Mouse (Mus musculus): ENCODE measurements around the gene Fgr.

The Fgr gene

GRCm38 (mm10) chr4:133017597-133018262 is 43.8 kb downstream of the Fgr start:
- DNase-seq = no peak

GRCm38 (mm10) chr4:133018263-133018798 is 44.4 kb downstream of the Fgr start:
- DNase-seq = no peak

- no peak for DNase-seq
Observed at GRCm38 (mm10) chr4:133020721-133021120, 46.8 kb downstream of the Fgr start.

DNA sequence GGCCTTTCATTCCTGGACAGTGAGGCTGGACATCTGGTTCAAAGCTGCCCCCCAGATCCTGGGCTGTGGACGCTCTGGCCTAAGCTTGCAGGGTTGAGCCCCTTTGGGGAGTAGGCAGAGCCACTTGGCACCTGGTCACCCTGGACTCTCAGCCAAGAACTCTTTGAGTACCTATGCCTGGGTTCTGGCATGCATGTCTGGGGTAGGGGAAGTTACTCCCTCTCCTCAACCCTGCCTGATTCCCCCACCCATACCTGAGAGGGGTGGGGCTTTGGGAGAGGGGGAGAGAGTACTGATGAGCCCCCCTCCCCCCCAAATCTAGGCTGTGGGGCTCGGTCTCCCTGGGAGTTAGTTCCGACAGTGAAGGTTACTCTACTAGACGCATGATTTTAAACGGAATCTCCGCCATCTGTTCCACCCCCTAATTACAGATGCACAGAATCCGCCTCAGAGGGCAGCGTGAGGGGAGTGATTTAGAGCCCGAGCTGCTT is 47.3 kb downstream of the Fgr start:
- DNase-seq = peak; percentile 57

GRCm38 (mm10) chr4:133022217-133022616 is 48.3 kb downstream of the Fgr start:
- DNase-seq = no peak

DNA sequence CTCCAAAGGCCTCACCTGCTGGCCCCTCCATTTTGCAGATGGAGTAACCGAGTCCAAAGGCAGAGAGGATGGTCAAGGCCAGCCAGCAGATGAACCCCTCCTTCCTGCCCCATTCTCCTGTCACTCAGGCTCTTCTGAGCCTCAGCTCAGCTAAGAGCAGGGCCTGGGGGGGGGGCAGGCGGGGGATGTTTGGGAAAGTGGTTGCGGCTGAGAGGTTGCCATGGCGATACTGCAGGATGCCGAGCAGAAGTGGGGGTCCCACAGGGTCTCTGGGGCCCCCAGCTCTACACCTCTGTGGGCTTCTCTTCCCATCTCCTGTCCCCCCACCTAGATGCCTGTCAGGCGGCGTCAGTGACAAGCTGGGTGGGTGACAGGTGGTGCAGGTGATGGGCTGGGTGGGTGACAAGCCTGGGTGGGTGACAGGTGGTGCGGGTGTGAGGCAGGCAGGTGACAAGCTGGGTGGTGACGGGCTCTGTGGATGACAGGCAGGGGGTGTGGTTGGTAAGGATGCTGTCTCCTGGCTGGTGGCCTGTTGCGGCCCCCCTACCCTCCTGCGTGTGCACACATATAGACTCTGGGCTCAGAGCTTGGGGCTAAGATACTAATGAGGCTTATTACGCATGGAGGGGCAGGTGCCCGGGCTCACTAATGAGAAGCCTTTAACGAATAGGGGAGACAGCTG is 49.2 kb downstream of the Fgr start:
- no peak for DNase-seq

DNA sequence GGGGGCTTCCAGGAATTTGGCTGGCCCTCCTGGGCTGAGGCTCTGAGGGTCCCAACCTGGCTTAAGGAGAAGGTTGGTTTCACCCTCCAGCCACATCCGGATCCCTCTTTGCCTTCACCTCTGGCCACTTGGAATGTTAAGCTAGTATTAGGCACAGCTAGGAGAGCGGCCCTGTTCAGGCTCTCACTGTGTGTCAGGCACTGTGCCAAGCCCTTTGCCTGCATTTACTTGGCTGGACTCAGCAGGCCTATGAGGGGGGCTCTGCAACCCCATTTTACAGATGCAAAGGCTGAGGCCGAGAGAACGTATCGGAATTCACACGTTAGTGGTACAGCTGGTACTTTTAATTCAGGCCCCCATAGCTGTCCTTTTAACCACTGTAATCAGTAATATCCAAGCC is 49.7 kb downstream of the Fgr start:
- DNase-seq = no peak

- DNase-seq = no peak
Observed at GRCm38 (mm10) chr4:133024404-133024803, 50.5 kb downstream of the Fgr start.

DNA sequence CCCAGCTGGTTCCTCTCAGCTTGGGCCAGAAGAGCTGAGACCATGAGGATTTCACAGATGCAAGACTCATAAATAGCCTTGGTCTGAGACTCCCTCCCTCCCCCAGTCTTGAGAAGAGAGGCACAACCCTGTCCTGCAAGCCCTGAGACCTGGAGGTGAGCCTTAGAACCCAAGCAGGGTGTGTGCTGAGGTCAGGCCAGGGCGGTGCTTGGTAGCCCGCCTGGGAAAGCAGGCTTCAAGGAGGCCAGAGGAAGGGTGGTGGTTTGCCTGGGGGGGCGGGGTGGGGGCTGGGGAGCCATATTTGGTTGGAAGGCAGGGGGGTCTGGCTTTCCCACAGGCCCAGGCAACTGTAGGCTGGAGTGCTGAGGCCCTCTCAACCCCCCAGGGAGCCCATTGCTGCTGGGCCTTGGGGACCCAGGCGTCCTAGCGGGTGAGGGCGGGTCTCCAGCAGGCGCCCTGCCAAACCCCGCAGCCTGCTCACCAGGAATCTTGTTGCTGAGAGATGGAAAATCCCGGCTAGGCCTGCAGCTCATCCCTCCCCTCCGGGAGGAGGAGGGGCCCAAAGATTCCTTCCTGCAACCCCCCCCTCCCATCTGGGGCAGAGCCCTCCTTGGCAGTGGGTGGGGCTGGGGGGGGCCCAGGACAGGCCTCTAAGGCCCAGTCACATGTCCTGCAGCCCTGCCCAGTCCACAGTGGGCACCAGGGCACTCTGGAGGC is 51.2 kb downstream of the Fgr start:
- DNase-seq = no peak

GRCm38 (mm10) chr4:133026272-133026671 is 52.4 kb downstream of the Fgr start:
- DNase-seq = no peak

DNA sequence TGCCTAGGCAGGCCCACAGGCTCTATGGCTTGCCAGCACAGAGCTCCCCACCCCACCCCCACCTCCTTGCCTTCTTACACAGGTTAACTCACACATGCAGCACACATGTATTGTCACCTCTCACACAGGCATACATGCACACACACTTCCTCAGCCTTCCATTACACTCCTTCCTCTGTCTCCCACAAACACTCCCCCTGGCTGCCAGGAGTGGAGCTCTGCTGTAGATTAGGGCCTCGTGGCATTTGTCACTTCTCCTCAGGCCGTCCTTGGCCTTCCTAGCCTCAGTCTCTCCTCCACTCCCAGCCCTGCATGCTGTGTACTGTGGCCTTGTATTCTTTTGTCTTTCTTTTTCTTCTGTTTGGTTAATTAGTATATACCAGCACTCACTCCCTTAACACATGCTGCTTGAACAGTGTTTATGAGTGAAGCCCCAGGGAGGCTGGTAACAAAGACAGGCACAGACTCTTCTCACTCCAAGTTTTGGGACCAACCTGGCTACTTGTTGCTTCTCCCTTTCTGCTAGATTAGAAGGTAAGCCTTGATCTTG is 53.0 kb downstream of the Fgr start:
- DNase-seq = no peak

- no peak for DNase-seq
Observed at GRCm38 (mm10) chr4:133027721-133028120, 53.8 kb downstream of the Fgr start.

GRCm38 (mm10) chr4:133028193-133028592 is 54.3 kb downstream of the Fgr start:
- DNase-seq = no peak

DNA sequence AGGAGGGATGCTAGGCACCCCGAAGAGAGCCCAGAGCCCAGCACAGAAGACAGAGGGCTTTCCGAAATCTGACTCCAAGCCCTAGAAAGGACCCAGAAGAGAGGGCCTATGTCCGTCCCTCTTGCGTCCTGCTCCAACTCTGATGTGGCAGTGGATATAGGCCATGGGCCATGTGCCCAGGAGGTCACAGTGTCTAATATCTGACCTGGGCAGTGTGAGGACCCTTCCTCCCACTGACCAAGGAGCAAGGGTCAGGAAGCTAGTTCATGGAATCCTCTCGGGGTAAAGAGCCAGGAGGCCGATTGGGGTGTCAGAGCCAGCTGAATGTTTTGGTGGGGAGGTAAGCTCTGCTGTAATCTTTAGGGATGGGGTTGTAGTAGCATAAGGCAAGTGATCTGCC is 55.0 kb downstream of the Fgr start:
- DNase-seq = no peak

GRCm38 (mm10) chr4:133032410-133033095 is 58.7 kb downstream of the Fgr start:
- no peak for DNase-seq

- DNase-seq = no peak
Observed at GRCm38 (mm10) chr4:133034478-133034877, 60.6 kb downstream of the Fgr start.

DNA sequence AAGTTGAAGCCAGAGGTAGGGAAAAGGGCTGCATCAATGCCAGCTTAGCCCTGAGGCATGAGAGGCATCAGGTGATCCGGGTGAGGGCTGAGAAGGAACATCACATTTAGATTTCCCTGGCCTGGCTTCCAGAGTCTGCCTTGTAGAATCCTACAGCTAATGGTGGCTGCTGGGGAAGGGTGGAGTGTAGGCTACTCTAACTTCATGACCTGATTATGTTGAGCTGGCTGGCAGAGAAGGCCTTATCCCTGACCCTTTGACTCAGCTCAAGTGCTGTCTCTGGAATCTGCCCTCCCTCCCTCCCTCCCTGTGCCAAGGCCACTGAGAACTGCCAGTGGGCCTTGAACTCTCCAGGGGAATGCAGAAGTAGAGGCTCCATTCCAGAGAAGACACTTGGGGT is 61.6 kb downstream of the Fgr start:
- no peak for DNase-seq

- no peak for DNase-seq
Observed at GRCm38 (mm10) chr4:133035946-133036345, 62.1 kb downstream of the Fgr start.

GRCm38 (mm10) chr4:133037293-133037692 is 63.4 kb downstream of the Fgr start:
- DNase-seq = no peak

GRCm38 (mm10) chr4:133037798-133038197 is 63.9 kb downstream of the Fgr start:
- DNase-seq = no peak

GRCm38 (mm10) chr4:133038521-133039115 is 64.7 kb downstream of the Fgr start:
- peak; percentile 69 for DNase-seq

GRCm38 (mm10) chr4:133039116-133039819 is 65.4 kb downstream of the Fgr start:
- DNase-seq = no peak
